Mouse (Mus musculus) hindbrain, postnatal 0 days (tissue): ENCODE measurements at regions not wholly inside any gene's neighbourhood (a gene's known extent, or its start where the extent isn't known, plus 50 kb on each side); places are given as distances from the start of the nearest gene placed in this dataset.

Source experiments
- ATAC-seq: fragments of 200-750 bp; cut with Nextera tagmentation; 2 replicates; pipeline ENCODE4 v1.8.0; 2017; ENCODE audit warnings: mild to moderate bottlenecking, moderate TSS enrichment, moderate library complexity
- DNase-seq: peaks from one replicate; pipeline ENCODE4 v3.0.0-alpha.2; 2015; ENCODE audit warnings: low spot score
- H3K27ac ChIP-seq: fragments of 300-500 bp; sonication (generic); 2 replicates; pipeline ENCODE4 v1.5.1; 2014; ENCODE audit warnings: mild to moderate bottlenecking
- H3K27me3 ChIP-seq: fragments of 300-500 bp; sonication (generic); 2 replicates; pipeline ENCODE4 v1.6.1; 2014; ENCODE audit warnings: low read length, mixed read lengths; ENCODE audit not compliant: insufficient read depth
- H3K36me3 ChIP-seq: fragments of 300-500 bp; sonication (generic); 2 replicates; pipeline ENCODE4 v1.6.1; 2014; ENCODE audit warnings: low read length, mixed read lengths; ENCODE audit not compliant: insufficient read depth
- H3K4me1 ChIP-seq: fragments of 300-500 bp; sonication (generic); 2 replicates; pipeline ENCODE4 v1.6.1; 2014; ENCODE audit warnings: antibody characterized with exemption, low read length, mixed read lengths; ENCODE audit not compliant: insufficient read depth
- H3K4me2 ChIP-seq: fragments of 300-500 bp; sonication (generic); 2 replicates; pipeline ENCODE4 v1.6.1; 2014; ENCODE audit warnings: low read depth, mild to moderate bottlenecking, low read length, moderate library complexity, mixed read lengths
- H3K4me3 ChIP-seq: fragments of 300-500 bp; sonication (generic); 2 replicates; pipeline ENCODE4 v1.5.1; 2014; ENCODE audit warnings: low read length
- H3K9ac ChIP-seq: fragments of 300-500 bp; sonication (generic); replicated peaks from 2 replicates; pipeline ENCODE4 v1.6.1; 2014; ENCODE audit warnings: mild to moderate bottlenecking, low read length, moderate library complexity, mixed read lengths
- H3K9me3 ChIP-seq: fragments of 300-500 bp; sonication (generic); 2 replicates; pipeline ENCODE4 v1.6.1; 2016; ENCODE audit warnings: low read length, mixed read lengths
- CTCF ChIP-seq: IDR thresholded peaks from 2 replicates; pipeline ENCODE4 v1.5.1; 2016; ENCODE audit warnings: antibody characterized with exemption, control low read depth, low read depth
- WGBS: fragments of 180-500 bp; shearing (Covaris S2); extraction: QIAGEN DNeasy Blood & Tissue Kit; methylation state at CpG from one replicate; pipeline ENCODE4 v1.1.7; 2014; 5-methylcytosine and 5-hydroxymethylcytosine counted together

DNA sequence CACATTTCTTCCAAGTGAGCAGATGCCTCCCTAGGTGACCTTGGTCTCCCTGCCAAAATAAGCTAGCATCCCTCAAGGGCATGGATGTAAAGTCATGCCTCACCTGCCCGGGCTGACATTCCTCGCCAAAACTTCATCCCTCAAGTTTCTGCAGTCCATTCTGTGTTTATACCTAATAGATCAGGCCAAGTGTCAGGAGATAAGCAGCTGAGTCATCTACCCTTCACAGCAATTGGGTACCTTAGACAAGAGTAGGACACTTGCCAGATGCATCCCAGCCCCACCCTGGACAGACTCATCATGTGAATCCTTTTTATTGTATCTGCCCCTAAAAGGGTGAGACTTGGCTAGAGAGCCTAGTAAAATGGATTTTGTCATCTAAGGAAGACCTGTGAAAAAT lies 204.1 kb upstream of the Gm21897 start:
- H3K27me3 ChIP-seq, result no peaks in the 10 kb centered on the region
- H3K9me3 ChIP-seq, result no peaks in the 10 kb centered on the region
- no peaks in the 10 kb centered on the region for H3K36me3 ChIP-seq
- no peak overlapping the region for H3K9ac ChIP-seq
- TF ChIP-seq CTCF, result no peak
- no peak for DNase-seq
- no peak overlapping the region for H3K27ac ChIP-seq
- WGBS, result 78% methylated on average over 2 of the region's 2 CpGs
- ATAC-seq, result no peak
- H3K4me2 ChIP-seq, result no peak overlapping the region
- H3K4me3 ChIP-seq, result no peak overlapping the region
- H3K4me1 ChIP-seq, result no peaks in the 10 kb centered on the region

- 50% methylated on average over 5 of the region's 5 CpGs for WGBS
- no peak for ATAC-seq
Observed at GRCm38 (mm10) chr16:15113989-15114556, 203.2 kb upstream of the Gm21897 start.

GRCm38 (mm10) chr16:15114574-15115230 lies 202.6 kb upstream of the Gm21897 start:
- Histone ChIP-seq H3K4me3 (no peak overlapping the region), H3K9me3 (no peaks in the 10 kb centered on the region), H3K4me2 (no peak overlapping the region), H3K9ac (no peak overlapping the region), H3K36me3 (no peaks in the 10 kb centered on the region), H3K27ac (no peak overlapping the region), H3K27me3 (no peaks in the 10 kb centered on the region), H3K4me1 (no peaks in the 10 kb centered on the region)
- no peak for TF ChIP-seq CTCF
- WGBS, result 82% methylated on average over 4 of the region's 4 CpGs
- DNase-seq (no peak), ATAC-seq (no peak)

More at GRCm38 (mm10) chr16:15113989-15114556, 203.2 kb upstream of the Gm21897 start:
- Histone ChIP-seq H3K4me3 (no peak overlapping the region), H3K9ac (no peak overlapping the region), H3K4me1 (no peaks in the 10 kb centered on the region), H3K36me3 (no peaks in the 10 kb centered on the region), H3K4me2 (no peak overlapping the region), H3K27ac (no peak overlapping the region), H3K27me3 (no peaks in the 10 kb centered on the region), H3K9me3 (no peaks in the 10 kb centered on the region)
- TF ChIP-seq CTCF, result no peak
- no peak for DNase-seq

DNA sequence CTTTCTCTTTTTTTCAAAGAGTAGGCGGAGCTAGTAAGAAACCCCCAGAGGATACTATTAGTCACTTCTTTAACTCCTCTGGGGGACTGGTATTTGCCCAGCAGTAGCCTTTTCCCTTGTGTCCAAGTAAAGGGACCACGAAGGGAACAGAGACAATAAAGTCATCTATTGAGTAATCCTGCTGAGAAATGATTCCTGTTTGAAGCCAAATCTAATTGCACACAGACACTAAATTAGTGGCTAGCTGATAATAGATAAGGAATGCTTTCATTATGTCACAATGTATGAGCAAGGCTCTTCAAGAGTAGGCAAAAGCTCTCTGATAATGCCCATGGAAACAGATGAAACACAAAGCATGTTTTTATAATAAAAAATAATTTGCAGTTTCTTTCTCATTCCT lies 201.9 kb upstream of the Gm21897 start:
- DNase-seq (no peak), ATAC-seq (no peak)
- Histone ChIP-seq H3K4me1 (no peaks in the 10 kb centered on the region), H3K9ac (no peak overlapping the region), H3K36me3 (no peaks in the 10 kb centered on the region), H3K27me3 (no peaks in the 10 kb centered on the region), H3K27ac (no peak overlapping the region), H3K4me2 (no peak overlapping the region), H3K4me3 (no peak overlapping the region), H3K9me3 (no peaks in the 10 kb centered on the region)
- TF ChIP-seq CTCF, result no peak
- 44% methylated on average over 2 of the region's 2 CpGs for WGBS

DNA sequence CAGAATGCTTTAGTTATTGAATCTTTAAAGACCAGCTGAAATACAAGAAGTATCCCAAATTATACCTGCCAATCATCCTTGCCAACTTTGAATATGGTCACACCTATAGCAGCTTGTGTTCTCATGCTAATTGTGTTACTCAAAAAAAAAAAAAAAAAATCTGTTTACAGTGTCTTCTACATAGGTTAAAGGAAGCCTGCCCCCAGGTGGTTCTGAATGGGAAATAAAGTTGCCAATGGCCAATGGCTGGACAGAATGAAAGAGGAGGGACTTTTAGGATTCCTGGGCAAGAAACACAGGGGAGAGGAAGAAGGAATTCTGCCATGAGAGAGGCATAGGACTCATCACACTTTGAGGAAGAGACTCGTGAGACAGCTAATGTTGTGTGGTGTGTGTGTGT lies 197.5 kb upstream of the Gm21897 start:
- WGBS, result 90% methylated on average over 1 of the region's 1 CpGs
- Histone ChIP-seq H3K9me3 (no peaks in the 10 kb centered on the region), H3K4me3 (no peak overlapping the region), H3K27ac (no peak overlapping the region), H3K4me2 (no peak overlapping the region), H3K36me3 (no peaks in the 10 kb centered on the region), H3K27me3 (no peaks in the 10 kb centered on the region), H3K9ac (no peak overlapping the region), H3K4me1 (no peaks in the 10 kb centered on the region)
- peak; percentile 38; the same call in 1 of the 2 replicates for TF ChIP-seq CTCF
- no peak for ATAC-seq
- DNase-seq, result peak; percentile 47

GRCm38 (mm10) chr16:15128996-15129395 lies 188.3 kb upstream of the Gm21897 start:
- DNase-seq, result no peak
- Histone ChIP-seq H3K9me3 (no peaks in the 10 kb centered on the region), H3K27ac (no peak overlapping the region), H3K9ac (no peak overlapping the region), H3K27me3 (no peaks in the 10 kb centered on the region), H3K36me3 (no peaks in the 10 kb centered on the region), H3K4me3 (no peak overlapping the region), H3K4me2 (no peak overlapping the region), H3K4me1 (no peaks in the 10 kb centered on the region)
- 90% methylated on average over 2 of the region's 2 CpGs for WGBS
- ATAC-seq, result no peak
- TF ChIP-seq CTCF, result no peak

DNA sequence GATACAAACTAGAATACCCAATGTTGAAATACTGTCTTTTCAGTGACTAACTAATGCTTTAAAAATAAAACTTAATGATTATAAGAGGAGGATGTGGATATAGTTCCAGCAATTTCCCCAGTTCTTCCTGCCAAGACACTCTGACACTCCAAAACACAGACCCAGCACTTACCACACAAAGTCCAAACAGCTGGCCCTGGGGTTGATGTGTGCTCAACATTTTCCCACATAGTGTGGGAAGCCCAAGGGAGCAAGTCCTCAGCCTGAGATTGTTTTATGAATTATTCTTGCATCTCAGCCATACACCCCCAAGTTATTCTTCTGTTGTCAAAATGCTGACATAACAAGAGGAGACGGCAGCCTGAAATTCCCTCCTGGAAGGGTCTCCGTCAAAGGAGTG lies 187.5 kb upstream of the Gm21897 start:
- no peaks in the 10 kb centered on the region for H3K9me3 ChIP-seq
- no peak for TF ChIP-seq CTCF

More for the DNA sequence above, 187.5 kb upstream of the Gm21897 start:
- Histone ChIP-seq H3K4me1 (no peaks in the 10 kb centered on the region), H3K4me3 (no peak overlapping the region), H3K36me3 (no peaks in the 10 kb centered on the region), H3K4me2 (no peak overlapping the region), H3K27me3 (no peaks in the 10 kb centered on the region), H3K9ac (no peak overlapping the region), H3K27ac (no peak overlapping the region)
- no peak for ATAC-seq
- WGBS, result 70% methylated on average over 2 of the region's 2 CpGs
- DNase-seq, result no peak
